Mouse (Mus musculus): ENCODE measurements at regions not wholly inside any gene's neighbourhood (a gene's known extent, or its start where the extent isn't known, plus 50 kb on each side); places are given as distances from the start of the nearest gene placed in this dataset.

- peak; percentile 51 for TF ChIP-seq CTCF (IDR thresholded peaks at IDR 0.05; ENCODE audit: low read depth)
- TF ChIP-seq EP300 (optimal IDR thresholded peaks at IDR 0.05) = no peak
Observed at GRCm38 (mm10) chr13:44290199-44290598, 439.1 kb upstream of the Jarid2 start.

All from stomach, postnatal 0 days (tissue).